Mouse (Mus musculus): ENCODE measurements around the gene Olfr412.

DNA sequence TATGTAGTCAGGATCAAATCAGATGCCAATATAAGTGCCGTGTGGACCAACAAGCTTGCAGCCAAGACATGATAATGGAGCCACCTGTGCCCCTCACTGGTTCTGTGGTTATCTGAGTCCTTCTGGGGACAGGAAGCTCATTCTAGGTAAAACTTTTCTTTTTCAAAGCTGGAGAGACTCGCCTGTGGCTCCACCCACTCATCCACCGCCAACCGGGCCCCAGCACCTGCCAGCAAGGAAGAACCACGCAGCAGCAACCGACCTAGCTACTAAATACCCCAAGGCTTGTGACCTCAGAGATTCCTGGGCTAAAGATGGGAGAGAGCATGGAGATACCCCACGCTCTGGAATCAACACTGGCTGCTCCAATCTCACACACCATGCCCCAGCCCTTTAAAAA, 43.3 kb downstream of the Olfr412 start:
- TF ChIP-seq POLR2A (IDR thresholded peaks at IDR 0.05; ENCODE audit: low read depth, low read length) (no peak), CTCF (IDR thresholded peaks at IDR 0.05; ENCODE audit: borderline replicate concordance, insufficient read depth, low read length) (no peak)
